Mouse (Mus musculus): Measurements from ENCODE around the gene Fbxl17. TPM values are rescaled to one million over a fixed set of nuclear protein-coding genes. Genes with fewer than 3 reads are reported as not detected.

Fbxl17 gene
- polyA plus RNA-seq, 1 experiment from 2014 or later, result 7.5 TPM

GRCm38 (mm10) chr17:63295471-63295870 is 204.3 kb downstream of the Fbxl17 start:
- no peak for ATAC-seq (ENCODE audit: insufficient number of reproducible peaks, low FRiP score, low TSS enrichment, low read depth)
- H3K27me3 ChIP-seq, result no peaks in the 10 kb centered on the region
- H3K4me3 ChIP-seq (replicated peaks), result no peak overlapping the region
- WGBS, result 28% methylated on average over 2 of the region's 2 CpGs
- H3K9ac ChIP-seq, result no peak overlapping the region
- H3K4me1 ChIP-seq, result peaks cover 4% of the 10 kb centered on the region; the same call in 1 of the 2 replicates
- no peaks in the 10 kb centered on the region for H3K36me3 ChIP-seq
- H3K4me2 ChIP-seq (replicated peaks), result no peak overlapping the region
- H3K9me3 ChIP-seq (replicated peaks), result no peaks in the 10 kb centered on the region
- H3K27ac ChIP-seq (replicated peaks), result no peak overlapping the region

GRCm38 (mm10) chr17:63294961-63295360 is 204.9 kb downstream of the Fbxl17 start:
- no peaks in the 10 kb centered on the region for H3K9me3 ChIP-seq (replicated peaks)
- no peak overlapping the region for H3K27ac ChIP-seq (replicated peaks)
- no peaks in the 10 kb centered on the region for H3K27me3 ChIP-seq
- H3K9ac ChIP-seq, result no peak overlapping the region
- no peak overlapping the region for H3K4me3 ChIP-seq (replicated peaks)
- H3K36me3 ChIP-seq, result no peaks in the 10 kb centered on the region
- peaks cover 4% of the 10 kb centered on the region; the same call in 1 of the 2 replicates for H3K4me1 ChIP-seq
- 41% methylated on average over 3 of the region's 3 CpGs for WGBS
- no peak overlapping the region for H3K4me2 ChIP-seq (replicated peaks)
- no peak; the same call in 1 of the 2 replicates for ATAC-seq (ENCODE audit: insufficient number of reproducible peaks, low FRiP score, low TSS enrichment, low read depth)

- 85% methylated on average over 3 of the region's 3 CpGs for WGBS
- H3K4me3 ChIP-seq (replicated peaks), result no peak overlapping the region
Observed at GRCm38 (mm10) chr17:63293979-63294378, 205.8 kb downstream of the Fbxl17 start.

GRCm38 (mm10) chr17:63289317-63289913 is 210.4 kb downstream of the Fbxl17 start:
- Histone ChIP-seq H3K4me3 (replicated peaks) (no peak overlapping the region), H3K36me3 (no peaks in the 10 kb centered on the region), H3K4me2 (replicated peaks) (no peak overlapping the region), H3K9ac (no peak overlapping the region), H3K27ac (replicated peaks) (no peak overlapping the region), H3K9me3 (replicated peaks) (no peaks in the 10 kb centered on the region), H3K27me3 (no peaks in the 10 kb centered on the region), H3K4me1 (no peaks in the 10 kb centered on the region)
- WGBS, result 78% methylated on average over 1 of the region's 1 CpGs
- no peak for ATAC-seq (ENCODE audit: insufficient number of reproducible peaks, low FRiP score, low TSS enrichment, low read depth)

More at GRCm38 (mm10) chr17:63293979-63294378, 205.8 kb downstream of the Fbxl17 start:
- peaks cover 4% of the 10 kb centered on the region; the same call in 1 of the 2 replicates for H3K4me1 ChIP-seq
- no peak overlapping the region for H3K27ac ChIP-seq (replicated peaks)
- no peak overlapping the region for H3K9ac ChIP-seq
- no peaks in the 10 kb centered on the region for H3K27me3 ChIP-seq
- H3K9me3 ChIP-seq (replicated peaks), result no peaks in the 10 kb centered on the region
- H3K4me2 ChIP-seq (replicated peaks), result no peak overlapping the region
- ATAC-seq (ENCODE audit: insufficient number of reproducible peaks, low FRiP score, low TSS enrichment, low read depth), result no peak
- no peaks in the 10 kb centered on the region for H3K36me3 ChIP-seq

GRCm38 (mm10) chr17:63288850-63289249 is 211.0 kb downstream of the Fbxl17 start:
- Histone ChIP-seq H3K27ac (replicated peaks) (no peak overlapping the region), H3K4me2 (replicated peaks) (no peak overlapping the region), H3K4me1 (no peaks in the 10 kb centered on the region), H3K27me3 (no peaks in the 10 kb centered on the region), H3K4me3 (replicated peaks) (no peak overlapping the region), H3K36me3 (no peaks in the 10 kb centered on the region), H3K9me3 (replicated peaks) (no peaks in the 10 kb centered on the region), H3K9ac (no peak overlapping the region)
- no peak for ATAC-seq (ENCODE audit: insufficient number of reproducible peaks, low FRiP score, low TSS enrichment, low read depth)
- 90% methylated on average over 4 of the region's 4 CpGs for WGBS

- no peak overlapping the region for H3K4me3 ChIP-seq (replicated peaks)
- H3K4me1 ChIP-seq, result no peaks in the 10 kb centered on the region
- H3K9me3 ChIP-seq (replicated peaks), result no peaks in the 10 kb centered on the region
- H3K4me2 ChIP-seq (replicated peaks), result no peak overlapping the region
- H3K9ac ChIP-seq, result no peak overlapping the region
- ATAC-seq (ENCODE audit: insufficient number of reproducible peaks, low FRiP score, low TSS enrichment, low read depth), result no peak
- H3K36me3 ChIP-seq, result no peaks in the 10 kb centered on the region
- H3K27ac ChIP-seq (replicated peaks), result no peak overlapping the region; the same call in 1 of the 2 replicates
- 43% methylated on average over 2 of the region's 2 CpGs for WGBS
- no peaks in the 10 kb centered on the region for H3K27me3 ChIP-seq
Observed at GRCm38 (mm10) chr17:63287413-63287812, 212.4 kb downstream of the Fbxl17 start.

GRCm38 (mm10) chr17:63285265-63285939 is 214.4 kb downstream of the Fbxl17 start:
- no peak overlapping the region for H3K4me2 ChIP-seq (replicated peaks)
- no peaks in the 10 kb centered on the region for H3K36me3 ChIP-seq
- no peaks in the 10 kb centered on the region for H3K4me1 ChIP-seq
- H3K9me3 ChIP-seq (replicated peaks), result no peaks in the 10 kb centered on the region
- no peaks in the 10 kb centered on the region for H3K27me3 ChIP-seq
- no peak overlapping the region for H3K27ac ChIP-seq (replicated peaks)
- no peak overlapping the region for H3K9ac ChIP-seq
- ATAC-seq (ENCODE audit: insufficient number of reproducible peaks, low FRiP score, low TSS enrichment, low read depth), result no peak; the same call in 1 of the 2 replicates
- WGBS, result 64% methylated on average over 11 of the region's 11 CpGs
- H3K4me3 ChIP-seq (replicated peaks), result no peak overlapping the region

- Histone ChIP-seq H3K36me3 (no peaks in the 10 kb centered on the region), H3K9ac (no peak overlapping the region), H3K4me3 (replicated peaks) (no peak overlapping the region), H3K27ac (replicated peaks) (no peak overlapping the region), H3K27me3 (no peaks in the 10 kb centered on the region), H3K9me3 (replicated peaks) (no peaks in the 10 kb centered on the region), H3K4me2 (replicated peaks) (no peak overlapping the region), H3K4me1 (no peaks in the 10 kb centered on the region)
- WGBS, result 78% methylated on average over 4 of the region's 4 CpGs
- no peak for ATAC-seq (ENCODE audit: insufficient number of reproducible peaks, low FRiP score, low TSS enrichment, low read depth)
Observed at GRCm38 (mm10) chr17:63284074-63284473, 215.7 kb downstream of the Fbxl17 start.

- no peaks in the 10 kb centered on the region for H3K27me3 ChIP-seq
- no peaks in the 10 kb centered on the region for H3K36me3 ChIP-seq
- 65% methylated on average over 5 of the region's 5 CpGs for WGBS
- H3K9me3 ChIP-seq (replicated peaks), result no peaks in the 10 kb centered on the region
- H3K9ac ChIP-seq, result no peak overlapping the region
- H3K27ac ChIP-seq (replicated peaks), result no peak overlapping the region
- H3K4me2 ChIP-seq (replicated peaks), result no peak overlapping the region
- no peak overlapping the region for H3K4me3 ChIP-seq (replicated peaks)
- no peaks in the 10 kb centered on the region for H3K4me1 ChIP-seq
- no peak for ATAC-seq (ENCODE audit: insufficient number of reproducible peaks, low FRiP score, low TSS enrichment, low read depth)
Observed at GRCm38 (mm10) chr17:63282004-63282403, 217.8 kb downstream of the Fbxl17 start.

- no peak for ATAC-seq (ENCODE audit: insufficient number of reproducible peaks, low FRiP score, low TSS enrichment, low read depth)
- Histone ChIP-seq H3K4me1 (no peaks in the 10 kb centered on the region), H3K27me3 (no peaks in the 10 kb centered on the region), H3K36me3 (no peaks in the 10 kb centered on the region), H3K4me2 (replicated peaks) (no peak overlapping the region), H3K9ac (no peak overlapping the region), H3K9me3 (replicated peaks) (no peaks in the 10 kb centered on the region), H3K27ac (replicated peaks) (no peak overlapping the region), H3K4me3 (replicated peaks) (no peak overlapping the region)
- 46% methylated on average over 2 of the region's 2 CpGs for WGBS
Observed at GRCm38 (mm10) chr17:63280990-63281389, 218.8 kb downstream of the Fbxl17 start.

GRCm38 (mm10) chr17:63279144-63279543 is 220.7 kb downstream of the Fbxl17 start:
- Histone ChIP-seq H3K9me3 (replicated peaks) (no peaks in the 10 kb centered on the region), H3K36me3 (no peaks in the 10 kb centered on the region), H3K4me2 (replicated peaks) (no peak overlapping the region), H3K4me1 (no peaks in the 10 kb centered on the region), H3K27me3 (no peaks in the 10 kb centered on the region), H3K27ac (replicated peaks) (no peak overlapping the region), H3K9ac (no peak overlapping the region), H3K4me3 (replicated peaks) (no peak overlapping the region)
- ATAC-seq (ENCODE audit: insufficient number of reproducible peaks, low FRiP score, low TSS enrichment, low read depth), result no peak
- 70% methylated on average over 4 of the region's 4 CpGs for WGBS

GRCm38 (mm10) chr17:63273353-63273752 is 226.5 kb downstream of the Fbxl17 start:
- no peak overlapping the region for H3K27ac ChIP-seq (replicated peaks)
- no peaks in the 10 kb centered on the region; the same call in 1 of the 2 replicates for H3K4me1 ChIP-seq
- no peak overlapping the region for H3K4me3 ChIP-seq (replicated peaks)
- no peak overlapping the region for H3K4me2 ChIP-seq (replicated peaks)
- ATAC-seq (ENCODE audit: insufficient number of reproducible peaks, low FRiP score, low TSS enrichment, low read depth), result no peak
- no peaks in the 10 kb centered on the region for H3K9me3 ChIP-seq (replicated peaks)
- H3K36me3 ChIP-seq, result no peaks in the 10 kb centered on the region
- H3K9ac ChIP-seq, result no peak overlapping the region
- WGBS, result 85% methylated on average over 2 of the region's 2 CpGs
- no peaks in the 10 kb centered on the region for H3K27me3 ChIP-seq
